Mouse (Mus musculus) midbrain, embryonic 12.5 days (tissue): ENCODE data around the gene Slfnl1. TPM values are rescaled to one million over a fixed set of nuclear protein-coding genes. Genes with fewer than 3 reads are reported as not detected.

Experiments
- ATAC-seq: fragments of 200-750 bp; cut with Nextera tagmentation; 2 replicates; pipeline ENCODE4 v1.8.0; 2017; ENCODE audit warnings: low read depth, moderate TSS enrichment, moderate library complexity; ENCODE audit not compliant: low FRiP score
- H3K27ac ChIP-seq: fragments of 300-500 bp; sonication (generic); replicated peaks from 2 replicates; pipeline ENCODE4 v1.5.1; 2016; ENCODE audit warnings: mild to moderate bottlenecking
- H3K27me3 ChIP-seq: fragments of 300-500 bp; sonication (generic); 2 replicates; pipeline ENCODE4 v1.6.1; 2016; ENCODE audit warnings: mild to moderate bottlenecking
- H3K36me3 ChIP-seq: fragments of 300-500 bp; sonication (generic); 2 replicates; pipeline ENCODE4 v1.6.1; 2016
- H3K4me1 ChIP-seq: fragments of 300-500 bp; sonication (generic); 2 replicates; pipeline ENCODE4 v1.6.1; 2016
- H3K4me2 ChIP-seq: fragments of 300-500 bp; sonication (generic); replicated peaks from 2 replicates; pipeline ENCODE4 v1.6.1; 2016; ENCODE audit warnings: mild to moderate bottlenecking, moderate library complexity
- H3K4me3 ChIP-seq: fragments of 300-500 bp; sonication (generic); 2 replicates; pipeline ENCODE4 v1.5.1; 2016; ENCODE audit warnings: mild to moderate bottlenecking
- H3K9ac ChIP-seq: fragments of 300-500 bp; sonication (generic); replicated peaks from 2 replicates; pipeline ENCODE4 v1.6.1; 2016; ENCODE audit warnings: mild to moderate bottlenecking, moderate library complexity
- H3K9me3 ChIP-seq: fragments of 300-500 bp; sonication (generic); 2 replicates; pipeline ENCODE4 v1.6.1; 2016; ENCODE audit warnings: mild to moderate bottlenecking
- WGBS: fragments of 180-500 bp; shearing (Covaris S2); methylation state at CpG from one replicate; pipeline ENCODE4 v1.1.7; 2016; 5-methylcytosine and 5-hydroxymethylcytosine counted together
- polyA plus RNA-seq: library from polyadenylated mRNA; unstranded; fragments of >200 nt; fragmentation: Nextera tagmentation; extraction: Ambion mirVana; gene quantifications from 2 replicates; pipeline ENCODE4 v1.2.1, GENCODE M21; 2016

Slfnl1 gene
- polyA plus RNA-seq, 1 experiment from 2014 or later: 0.10 TPM

DNA sequence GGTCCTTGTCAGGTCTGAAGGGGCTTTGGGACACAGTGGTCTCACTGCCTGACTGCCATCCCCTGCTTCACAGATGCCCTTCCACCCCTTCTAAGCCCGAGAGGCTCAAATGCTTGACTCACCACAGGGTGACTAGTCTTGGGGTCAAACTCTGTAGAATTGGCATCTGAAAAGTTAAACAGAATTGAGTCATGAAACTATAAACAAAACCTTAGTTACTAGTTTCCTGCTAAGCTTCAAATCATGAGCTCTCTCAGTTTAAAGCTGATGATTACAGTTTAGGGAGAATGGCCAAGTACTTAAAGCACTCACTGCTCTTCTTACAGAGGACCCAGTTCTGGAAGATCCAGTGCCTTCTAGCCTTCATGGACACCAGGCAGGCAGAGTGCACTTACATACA lies 12.9 kb downstream of the Slfnl1 start:
- Histone ChIP-seq H3K27ac (no peak overlapping the region), H3K9ac (no peak overlapping the region), H3K27me3 (no peaks in the 10 kb centered on the region), H3K36me3 (peaks cover 92% of the 10 kb centered on the region), H3K4me2 (no peak overlapping the region), H3K4me3 (no peak overlapping the region), H3K4me1 (no peaks in the 10 kb centered on the region), H3K9me3 (no peaks in the 10 kb centered on the region)
- no peak for ATAC-seq
- 80% methylated on average over 1 of the region's 1 CpGs for WGBS

DNA sequence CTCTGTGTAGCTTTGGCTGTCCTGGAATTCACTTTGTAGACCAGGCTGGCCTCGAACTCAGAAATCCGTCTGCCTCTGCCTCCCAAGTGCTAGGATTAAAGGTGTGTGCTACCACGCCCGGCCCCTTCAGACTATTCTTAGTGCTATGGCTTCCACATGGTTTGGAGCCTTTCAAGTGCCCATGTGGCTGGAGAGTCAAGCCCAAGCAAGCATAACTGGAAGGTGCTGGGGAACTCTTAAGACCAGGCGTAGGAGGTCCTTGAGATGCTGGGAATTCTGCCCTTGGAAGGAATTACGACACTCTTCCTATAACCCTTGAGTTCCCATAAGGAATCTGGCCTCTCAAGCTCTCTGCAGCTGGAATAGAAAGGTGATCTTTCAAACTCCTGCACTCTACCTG lies 24.6 kb downstream of the Slfnl1 start:
- Histone ChIP-seq H3K27me3 (no peaks in the 10 kb centered on the region), H3K4me3 (no peak overlapping the region), H3K36me3 (peaks cover 90% of the 10 kb centered on the region), H3K9ac (no peak overlapping the region), H3K9me3 (no peaks in the 10 kb centered on the region), H3K4me2 (no peak overlapping the region), H3K4me1 (no peaks in the 10 kb centered on the region), H3K27ac (no peak overlapping the region)
- 95% methylated on average over 6 of the region's 6 CpGs for WGBS
- ATAC-seq: no peak

DNA sequence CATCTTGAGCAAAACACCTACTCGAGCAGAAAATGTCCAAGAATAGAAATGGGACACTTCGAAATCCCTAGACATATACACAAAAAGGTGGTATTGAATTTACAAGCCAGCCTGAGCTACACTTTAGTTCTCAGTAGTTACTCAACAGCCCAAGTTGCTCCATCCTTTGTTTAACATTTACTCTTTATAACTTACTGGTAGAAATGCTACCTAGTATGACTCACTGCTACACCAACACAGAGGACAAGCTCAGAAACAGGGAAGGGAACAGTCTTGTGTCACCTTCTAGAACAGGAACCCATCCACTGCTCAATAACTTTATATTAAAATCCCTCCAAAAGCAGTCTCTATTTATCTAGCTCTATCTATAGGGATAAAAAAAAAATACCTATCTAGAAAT lies 33.7 kb downstream of the Slfnl1 start:
- no peak overlapping the region for H3K27ac ChIP-seq
- H3K36me3 ChIP-seq: peaks cover 41% of the 10 kb centered on the region
- H3K4me3 ChIP-seq: no peak overlapping the region
- ATAC-seq: no peak
- H3K4me2 ChIP-seq: no peak overlapping the region
- H3K9me3 ChIP-seq: no peaks in the 10 kb centered on the region
- 94% methylated on average over 2 of the region's 2 CpGs for WGBS
- no peak overlapping the region for H3K9ac ChIP-seq
- H3K27me3 ChIP-seq: no peaks in the 10 kb centered on the region
- H3K4me1 ChIP-seq: peaks cover 21% of the 10 kb centered on the region

DNA sequence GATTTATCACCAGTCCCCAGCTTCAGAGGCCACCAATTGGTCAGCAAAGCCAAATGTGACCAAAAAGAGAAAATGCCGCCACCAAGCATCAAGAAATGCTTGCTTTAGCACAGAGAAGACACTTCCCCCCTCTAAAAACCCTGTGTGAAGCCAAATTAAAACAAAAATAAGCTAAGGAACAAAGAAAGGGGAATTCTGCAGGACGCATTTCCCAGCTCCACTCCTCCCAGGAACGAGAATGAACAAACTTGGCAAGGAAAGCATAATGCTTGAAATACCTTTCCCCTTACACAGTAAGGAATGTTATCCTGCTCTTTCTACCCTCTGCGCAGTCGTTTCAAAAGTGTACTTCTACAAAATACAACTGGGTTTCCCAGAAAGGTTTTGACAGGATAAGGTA lies 36.0 kb downstream of the Slfnl1 start:
- H3K9me3 ChIP-seq: no peaks in the 10 kb centered on the region
- peaks cover 4% of the 10 kb centered on the region; the same call in 1 of the 2 replicates for H3K27me3 ChIP-seq
- H3K4me2 ChIP-seq: peak overlapping the region; percentile 77
- H3K36me3 ChIP-seq: peaks cover 23% of the 10 kb centered on the region
- peak overlapping the region; percentile 17; the same call in 1 of the 2 replicates for H3K4me3 ChIP-seq
- no peak for ATAC-seq
- no peak overlapping the region for H3K27ac ChIP-seq
- no peak overlapping the region for H3K9ac ChIP-seq
- WGBS: 61% methylated on average over 5 of the region's 5 CpGs
- peaks cover 24% of the 10 kb centered on the region for H3K4me1 ChIP-seq

DNA sequence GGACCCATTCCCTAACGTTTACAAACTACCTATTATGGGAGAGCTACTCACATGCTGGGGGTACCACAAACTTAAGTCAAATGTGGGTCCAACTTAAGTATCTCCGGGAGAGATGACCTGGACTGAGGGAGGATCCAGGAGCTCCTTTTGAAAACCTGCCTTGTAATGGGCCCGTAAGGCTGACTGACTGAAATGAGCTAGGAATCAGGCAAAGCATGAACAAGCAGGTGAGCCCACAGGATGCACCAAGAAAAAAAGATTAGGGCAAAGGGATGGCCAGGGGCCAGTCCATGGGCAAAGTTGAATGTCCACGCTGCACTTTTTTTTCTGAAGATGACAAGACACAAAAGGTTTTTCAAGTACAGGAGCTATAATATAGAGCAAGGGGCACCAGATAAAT lies 37.0 kb downstream of the Slfnl1 start:
- peaks cover 24% of the 10 kb centered on the region for H3K4me1 ChIP-seq
- no peaks in the 10 kb centered on the region for H3K9me3 ChIP-seq
- no peak overlapping the region; the same call in 1 of the 2 replicates for H3K27ac ChIP-seq
- H3K36me3 ChIP-seq: peaks cover 13% of the 10 kb centered on the region
- peaks cover 4% of the 10 kb centered on the region; the same call in 1 of the 2 replicates for H3K27me3 ChIP-seq
- peak overlapping the region; percentile 61 for H3K4me3 ChIP-seq
- WGBS: 10% methylated on average over 4 of the region's 4 CpGs
- ATAC-seq: no peak
- H3K4me2 ChIP-seq: peak overlapping the region; percentile 77
- peak overlapping the region; percentile 83 for H3K9ac ChIP-seq

DNA sequence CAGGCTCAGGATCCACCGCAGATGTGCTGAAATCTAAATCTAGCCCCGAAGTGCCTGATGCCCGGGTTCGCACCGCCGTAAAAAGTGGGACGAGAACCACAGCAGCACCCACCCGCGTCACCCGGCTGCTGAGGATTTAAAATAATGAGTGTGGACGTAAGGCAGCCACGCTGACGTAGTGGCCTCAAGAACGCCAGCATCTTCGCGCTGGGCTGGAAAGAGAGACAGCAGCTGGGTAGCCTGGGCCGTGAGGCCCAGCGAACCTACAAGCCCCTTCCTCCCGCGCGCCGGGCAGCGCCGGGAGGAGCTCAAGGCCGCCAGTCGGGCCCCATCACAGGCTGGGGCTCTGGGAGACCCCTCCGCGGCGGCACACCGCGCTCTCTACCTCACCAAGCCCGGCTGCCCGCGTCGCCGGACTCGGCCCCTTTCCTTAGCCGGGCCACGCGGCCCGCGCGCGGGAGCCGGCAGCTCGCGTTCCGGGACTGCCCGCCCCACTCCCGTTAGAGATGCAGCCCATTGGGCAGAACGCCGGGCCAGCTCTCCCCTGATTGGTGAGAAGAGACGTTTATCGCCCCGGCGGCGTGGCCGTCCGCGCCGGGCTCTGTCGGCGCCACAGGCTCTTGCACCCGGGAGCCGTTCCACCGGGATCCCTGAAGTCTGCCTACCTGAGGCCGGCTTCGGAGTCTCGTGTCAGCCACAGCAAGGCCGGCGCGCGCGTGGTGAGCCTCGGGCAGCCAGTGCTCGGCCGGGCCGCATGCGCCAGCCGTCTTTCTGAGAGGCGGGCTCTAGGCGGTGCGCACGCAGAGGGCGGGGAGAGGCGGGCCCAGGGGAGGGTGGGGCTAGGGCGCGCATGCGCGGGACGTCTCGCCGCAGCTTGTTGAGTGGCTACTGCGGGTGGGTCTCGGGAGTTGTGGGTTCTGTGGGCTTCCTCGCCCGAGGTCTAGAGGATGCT lies 37.7 kb downstream of the Slfnl1 start, which contains the start of gene Ctps:
Gene Ctps, minus strand, starts transcription at position 791 of the 952 bp plus-strand sequence.
- ATAC-seq: peak; percentile 97
- peak within 1 kb of the TSS; percentile 83 for H3K9ac ChIP-seq
- peak within 1 kb of the TSS; percentile 77 for H3K4me2 ChIP-seq
- peaks cover 6% of the 10 kb centered on the region for H3K36me3 ChIP-seq
- under 1% methylated on average over 87 of the region's 97 CpGs for WGBS
- H3K27ac ChIP-seq: peak within 1 kb of the TSS; percentile 88
- peaks cover 4% of the 10 kb centered on the region; the same call in 1 of the 2 replicates for H3K27me3 ChIP-seq
- H3K9me3 ChIP-seq: no peaks in the 10 kb centered on the region
- H3K4me1 ChIP-seq: peaks cover 24% of the 10 kb centered on the region
- H3K4me3 ChIP-seq: peak within 1 kb of the TSS; percentile 61

DNA sequence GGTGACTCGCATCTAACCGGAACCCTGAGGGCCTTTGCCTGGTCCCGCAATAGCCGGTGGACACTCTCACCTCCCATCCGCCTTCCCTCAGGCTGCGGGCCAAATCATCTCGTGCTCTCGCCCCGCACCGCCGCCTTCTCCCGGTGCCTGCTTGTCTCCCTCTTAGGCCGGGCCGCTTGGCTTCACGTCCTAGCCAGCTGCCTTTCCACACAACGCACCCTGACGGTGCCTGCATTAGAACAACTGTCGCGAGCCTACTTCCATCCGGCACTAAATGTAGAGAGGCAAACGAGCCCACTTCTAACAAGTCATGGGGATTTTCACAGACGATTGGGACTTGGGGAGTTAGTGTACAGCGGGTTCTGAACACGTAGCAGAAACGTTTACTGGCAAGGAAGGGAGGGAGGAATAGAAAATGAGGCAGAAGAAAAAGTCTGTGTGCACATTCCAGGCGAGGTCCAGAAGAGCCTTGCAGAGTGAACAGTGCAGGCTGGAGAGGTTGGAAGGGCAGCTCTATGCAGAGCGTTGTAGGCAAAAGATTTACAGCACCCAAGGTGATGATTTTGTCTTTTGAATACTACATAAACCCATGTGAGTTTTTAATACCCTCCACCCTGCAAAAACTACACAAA lies 38.5 kb downstream of the Slfnl1 start:
- ATAC-seq: peak; percentile 76
- H3K4me2 ChIP-seq: peak overlapping the region; percentile 77
- H3K4me3 ChIP-seq: peak overlapping the region; percentile 61
- H3K9ac ChIP-seq: peak overlapping the region; percentile 83
- no peaks in the 10 kb centered on the region for H3K9me3 ChIP-seq
- H3K36me3 ChIP-seq: no peaks in the 10 kb centered on the region
- peaks cover 24% of the 10 kb centered on the region for H3K4me1 ChIP-seq
- peak overlapping the region; percentile 88 for H3K27ac ChIP-seq
- H3K27me3 ChIP-seq: peaks cover 4% of the 10 kb centered on the region; the same call in 1 of the 2 replicates
- WGBS: 2% methylated on average over 27 of the region's 27 CpGs

DNA sequence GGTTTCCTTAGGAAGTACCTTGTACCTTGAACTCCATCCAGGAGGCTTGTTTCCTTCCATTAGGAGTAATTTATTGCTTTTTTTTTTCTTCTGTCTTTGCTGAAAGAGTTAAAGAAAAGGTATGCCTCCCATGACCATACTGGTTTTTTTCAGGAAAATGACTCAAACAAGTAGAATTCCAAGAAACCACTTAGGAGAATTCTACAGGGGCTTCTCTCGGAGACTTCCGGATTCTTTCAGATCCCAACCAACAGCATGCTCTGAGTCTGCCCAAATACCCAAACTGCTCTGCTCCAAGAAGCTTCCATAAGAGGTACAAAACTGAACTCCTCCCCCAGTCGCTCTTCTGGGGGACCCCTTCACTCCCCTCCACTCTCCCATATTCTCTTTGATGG lies 39.0 kb downstream of the Slfnl1 start:
- Histone ChIP-seq H3K9ac (0 out of 2 replicates have a peak overlapping the region, but pooled peaks have one; percentile 83), H3K36me3 (no peaks in the 10 kb centered on the region), H3K27me3 (peaks cover 4% of the 10 kb centered on the region; the same call in 1 of the 2 replicates), H3K4me1 (peaks cover 24% of the 10 kb centered on the region), H3K9me3 (no peaks in the 10 kb centered on the region), H3K27ac (no peak overlapping the region; the same call in 1 of the 2 replicates), H3K4me2 (peak overlapping the region; percentile 77), H3K4me3 (peak overlapping the region; percentile 61; the same call in 1 of the 2 replicates)
- WGBS: 80% methylated on average over 3 of the region's 3 CpGs
- ATAC-seq: no peak

DNA sequence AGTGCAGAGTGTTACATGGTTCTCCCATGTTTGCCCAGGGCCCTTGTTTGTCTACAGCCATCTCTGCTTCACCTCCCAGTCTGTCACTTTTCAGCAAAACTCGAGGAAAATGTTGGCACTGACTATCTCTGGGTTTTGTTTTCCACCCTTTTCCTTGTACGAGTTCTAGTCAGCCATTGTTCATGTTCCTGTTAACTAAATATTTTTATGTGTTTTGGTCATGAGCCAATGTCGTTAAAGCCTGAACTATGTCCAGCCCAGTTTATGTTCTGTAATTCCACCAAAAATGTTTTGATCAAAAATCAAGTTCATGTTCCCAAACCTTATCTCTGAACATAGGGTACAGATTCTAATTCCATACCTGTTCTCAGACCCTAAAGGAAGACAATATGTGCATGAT lies 39.7 kb downstream of the Slfnl1 start:
- no peak overlapping the region for H3K9ac ChIP-seq
- H3K27me3 ChIP-seq: peaks cover 4% of the 10 kb centered on the region; the same call in 1 of the 2 replicates
- no peak overlapping the region for H3K4me3 ChIP-seq
- 80% methylated on average over 3 of the region's 3 CpGs for WGBS
- H3K36me3 ChIP-seq: no peaks in the 10 kb centered on the region
- no peak overlapping the region for H3K27ac ChIP-seq
- no peaks in the 10 kb centered on the region for H3K9me3 ChIP-seq
- H3K4me2 ChIP-seq: no peak overlapping the region
- peaks cover 24% of the 10 kb centered on the region for H3K4me1 ChIP-seq
- ATAC-seq: no peak

DNA sequence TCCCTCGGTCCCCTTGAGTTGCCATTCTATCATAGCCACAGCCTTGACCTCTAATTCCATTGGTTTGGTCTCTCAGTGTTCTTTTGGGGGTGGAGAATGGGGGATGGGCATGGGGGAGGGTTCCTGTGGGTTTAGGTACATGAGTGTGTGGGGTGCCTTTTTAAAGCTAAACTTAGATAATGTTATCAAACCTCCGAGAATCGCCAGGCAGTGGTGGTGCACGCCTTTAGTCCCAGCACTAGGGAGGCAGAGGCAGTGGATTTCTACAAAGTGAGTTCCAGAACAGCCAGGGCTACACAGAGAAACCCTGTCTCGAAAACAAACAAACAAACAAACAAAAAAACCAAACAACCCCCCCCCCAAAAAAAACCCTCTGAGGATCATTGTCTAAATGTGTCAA lies 48.9 kb downstream of the Slfnl1 start:
- Histone ChIP-seq H3K27me3 (no peaks in the 10 kb centered on the region), H3K27ac (no peak overlapping the region), H3K36me3 (no peaks in the 10 kb centered on the region), H3K4me1 (no peaks in the 10 kb centered on the region), H3K9me3 (no peaks in the 10 kb centered on the region), H3K9ac (no peak overlapping the region), H3K4me3 (no peak overlapping the region), H3K4me2 (no peak overlapping the region)
- ATAC-seq: no peak
- 83% methylated on average over 5 of the region's 5 CpGs for WGBS

DNA sequence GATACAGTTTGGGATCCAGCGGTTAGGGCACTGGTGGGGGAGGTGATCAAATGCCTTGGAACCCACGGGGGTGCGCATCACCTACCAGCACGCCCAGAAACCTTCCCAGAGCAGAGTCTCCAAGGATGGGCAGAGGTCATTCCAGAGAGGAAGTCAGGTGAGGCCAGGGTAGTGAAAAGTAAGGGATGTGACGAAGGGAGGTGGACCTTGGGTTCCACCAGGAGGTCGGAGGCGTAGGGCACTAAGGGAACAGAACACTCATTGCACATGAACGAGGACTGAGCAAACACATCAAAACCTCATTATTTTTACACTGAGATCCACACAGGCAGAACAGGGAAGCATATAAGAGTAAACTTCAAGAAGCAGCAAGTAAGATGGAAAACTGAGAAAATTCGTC lies 49.7 kb downstream of the Slfnl1 start:
- WGBS: 85% methylated on average over 9 of the region's 9 CpGs
- H3K36me3 ChIP-seq: no peaks in the 10 kb centered on the region
- H3K9me3 ChIP-seq: no peaks in the 10 kb centered on the region
- no peak for ATAC-seq
- no peak overlapping the region for H3K27ac ChIP-seq
- no peak overlapping the region for H3K4me2 ChIP-seq
- H3K9ac ChIP-seq: no peak overlapping the region
- H3K27me3 ChIP-seq: no peaks in the 10 kb centered on the region
- peaks cover under 1% of the 10 kb centered on the region; the same call in 1 of the 2 replicates for H3K4me1 ChIP-seq
- no peak overlapping the region for H3K4me3 ChIP-seq
